Mouse (Mus musculus) MEL (cell line): ENCODE measurements around the gene Abcc4. TPM values are rescaled to one million over a fixed set of nuclear protein-coding genes. Genes with fewer than 3 reads are reported as not detected.

ENCODE experiments used
- DNase-seq: peaks from one replicate; pipeline ENCODE4 v3.0.0; 2011; ENCODE audit warnings: low read depth, low spot score
- H3K27ac ChIP-seq: 2 replicates; pipeline ENCODE4 v1.5.1; 2012; ENCODE audit warnings: low read depth, mild to moderate bottlenecking, control low read depth, low read length, moderate library complexity; ENCODE audit not compliant: control insufficient read depth
- H3K27me3 ChIP-seq, 2 experiments: fragments of 150-350 bp in 1 of 2; sonication (generic) in 1 of 2; 2 replicates each; pipeline ENCODE4 v1.6.1; 2012; ENCODE audit warnings: low read length in 2 of 2, mild to moderate bottlenecking in 2 of 2, improper control_type of control experiment in 1 of 2, moderate library complexity in 1 of 2; ENCODE audit not compliant: insufficient read depth in 2 of 2, control insufficient read depth in 1 of 2
- H3K36me3 ChIP-seq, 2 experiments: 2 replicates each; pipeline ENCODE4 v1.6.1; 2012 to 2014; ENCODE audit warnings: low read length in 2 of 2, improper control_type of control experiment in 1 of 2, inconsistent platforms in 1 of 2, mild to moderate bottlenecking in 1 of 2; ENCODE audit not compliant: insufficient read depth in 2 of 2, control insufficient read depth in 1 of 2
- H3K4me1 ChIP-seq, 2 experiments: fragments of 150-350 bp in 1 of 2; sonication (generic) in 1 of 2; 2 replicates each; pipeline ENCODE4 v1.6.1; 2012; ENCODE audit warnings: low read length in 2 of 2, improper control_type of control experiment in 1 of 2, mild to moderate bottlenecking in 1 of 2; ENCODE audit not compliant: insufficient read depth in 2 of 2, control insufficient read depth in 1 of 2
- H3K4me3 ChIP-seq, 2 experiments: fragments of 150-350 bp in 1 of 2; sonication (generic) in 1 of 2; 2 replicates each; pipeline ENCODE4 v1.5.1; 2012; ENCODE audit warnings: low read depth in 2 of 2, low read length in 2 of 2, mild to moderate bottlenecking in 2 of 2, moderate library complexity in 2 of 2, control low read depth in 1 of 2, improper control_type of control experiment in 1 of 2; ENCODE audit not compliant: control insufficient read depth in 1 of 2, insufficient read depth in 1 of 2
- H3K79me2 ChIP-seq: 2 replicates; pipeline ENCODE4 v1.6.1; 2012; ENCODE audit warnings: mild to moderate bottlenecking, low read length, moderate library complexity; ENCODE audit not compliant: control insufficient read depth, poor library complexity, insufficient read depth
- H3K9ac ChIP-seq: 2 replicates; pipeline ENCODE4 v1.6.1; 2012; ENCODE audit warnings: low read depth, mild to moderate bottlenecking, control low read depth, low read length, moderate library complexity; ENCODE audit not compliant: control insufficient read depth, poor library complexity, severe bottlenecking
- H3K9me3 ChIP-seq: fragments of 150-350 bp; sonication (generic); replicated peaks from 2 replicates; pipeline ENCODE4 v1.6.1; 2012; ENCODE audit warnings: mild to moderate bottlenecking, low read length, improper control_type of control experiment, moderate library complexity; ENCODE audit not compliant: insufficient read depth
- BHLHE40 ChIP-seq: IDR thresholded peaks from 2 replicates; pipeline ENCODE4 v1.6.1; 2012; ENCODE audit warnings: low read depth, mild to moderate bottlenecking, inconsistent platforms, low read length, improper control_type of control experiment, borderline replicate concordance
- CHD1 ChIP-seq: IDR thresholded peaks from 2 replicates; pipeline ENCODE4 v1.6.1; 2012; ENCODE audit warnings: low read depth, mild to moderate bottlenecking, inconsistent platforms, low read length, improper control_type of control experiment
- CHD2 ChIP-seq: IDR thresholded peaks from 2 replicates; pipeline ENCODE4 v1.6.1; 2011; ENCODE audit warnings: low read length, improper control_type of control experiment
- EP300 ChIP-seq, 2 experiments: IDR thresholded peaks; 2 replicates each; pipeline ENCODE4 v1.6.1; 2011; ENCODE audit warnings: improper control_type of control experiment in 2 of 2, low read length in 2 of 2, low read depth in 1 of 2, mild to moderate bottlenecking in 1 of 2
- ETS1 ChIP-seq: IDR thresholded peaks from 2 replicates; pipeline ENCODE4 v1.6.1; 2012; ENCODE audit warnings: low read depth, mild to moderate bottlenecking, inconsistent platforms, low read length, improper control_type of control experiment, moderate library complexity
- GABPA ChIP-seq: IDR thresholded peaks from 2 replicates; pipeline ENCODE4 v1.6.1; 2012; ENCODE audit warnings: low read depth, mild to moderate bottlenecking, inconsistent platforms, low read length, improper control_type of control experiment, moderate library complexity
- GATA1 ChIP-seq: IDR thresholded peaks from 2 replicates; pipeline ENCODE4 v1.6.1; 2011; ENCODE audit warnings: low read depth, low read length, improper control_type of control experiment
- HCFC1 ChIP-seq: IDR thresholded peaks from 2 replicates; pipeline ENCODE4 v1.6.1; 2012; ENCODE audit warnings: low read depth, mild to moderate bottlenecking, inconsistent platforms, low read length, improper control_type of control experiment, moderate library complexity
- JUND ChIP-seq: IDR thresholded peaks from 2 replicates; pipeline ENCODE4 v1.6.1; 2011; ENCODE audit warnings: low read depth, mild to moderate bottlenecking, improper control_type of control experiment, low read length
- MAX ChIP-seq: IDR thresholded peaks from 2 replicates; pipeline ENCODE4 v1.6.1; 2011; ENCODE audit warnings: low read length, improper control_type of control experiment
- MAZ ChIP-seq: IDR thresholded peaks from 2 replicates; pipeline ENCODE4 v1.6.1; 2012; ENCODE audit warnings: low read depth, mild to moderate bottlenecking, inconsistent platforms, low read length, improper control_type of control experiment
- MEF2A ChIP-seq: IDR thresholded peaks from 2 replicates; pipeline ENCODE4 v1.6.1; 2014; ENCODE audit warnings: low read depth, mild to moderate bottlenecking, inconsistent platforms, low read length, improper control_type of control experiment; ENCODE audit not compliant: poor library complexity, insufficient replicate concordance, severe bottlenecking; ENCODE audit errors: extremely low read depth
- MXI1 ChIP-seq: IDR thresholded peaks from 2 replicates; pipeline ENCODE4 v1.6.1; 2011; ENCODE audit warnings: mild to moderate bottlenecking, low read depth, low read length, improper control_type of control experiment
- MYB ChIP-seq: IDR thresholded peaks from 2 replicates; pipeline ENCODE4 v1.6.1; 2011; ENCODE audit warnings: mild to moderate bottlenecking, low read depth, low read length, improper control_type of control experiment
- MYC ChIP-seq: IDR thresholded peaks from 2 replicates; pipeline ENCODE4 v1.6.1; 2011; ENCODE audit warnings: low read depth, mild to moderate bottlenecking, low read length, improper control_type of control experiment, moderate library complexity
- NELFE ChIP-seq: IDR thresholded peaks from 2 replicates; pipeline ENCODE4 v1.6.1; 2011; ENCODE audit warnings: low read depth, low read length, improper control_type of control experiment
- NRF1 ChIP-seq: IDR thresholded peaks from 2 replicates; pipeline ENCODE4 v1.6.1; 2014; ENCODE audit warnings: low read depth, mild to moderate bottlenecking, inconsistent platforms, low read length, improper control_type of control experiment, moderate library complexity; ENCODE audit not compliant: poor library complexity, insufficient read depth, severe bottlenecking
- POLR2A ChIP-seq, 2 experiments: IDR thresholded peaks; 2 replicates each; pipeline ENCODE4 v1.6.1; 2011 to 2012; ENCODE audit warnings: low read length in 2 of 2, mild to moderate bottlenecking in 2 of 2, control low read depth in 1 of 2, improper control_type of control experiment in 1 of 2, low read depth in 1 of 2, moderate library complexity in 1 of 2; ENCODE audit not compliant: control insufficient read depth in 1 of 2, insufficient read depth in 1 of 2, poor library complexity in 1 of 2
- POLR2AphosphoS2 ChIP-seq: IDR thresholded peaks from 2 replicates; pipeline ENCODE4 v1.6.1; 2011; ENCODE audit warnings: low read length, improper control_type of control experiment
- RAD21 ChIP-seq: IDR thresholded peaks from 2 replicates; pipeline ENCODE4 v1.6.1; 2011; ENCODE audit warnings: mild to moderate bottlenecking, low read depth, low read length, improper control_type of control experiment
- SIN3A ChIP-seq: IDR thresholded peaks from 2 replicates; pipeline ENCODE4 v1.6.1; 2012; ENCODE audit warnings: low read length, improper control_type of control experiment, inconsistent platforms
- SMC3 ChIP-seq: IDR thresholded peaks from 2 replicates; pipeline ENCODE4 v1.6.1; 2011; ENCODE audit warnings: low read depth, low read length, improper control_type of control experiment
- TAL1 ChIP-seq: IDR thresholded peaks from 2 replicates; pipeline ENCODE4 v1.6.1; 2012; ENCODE audit warnings: mild to moderate bottlenecking, inconsistent platforms, low read length, moderate library complexity, mixed read lengths
- TBP ChIP-seq: IDR thresholded peaks from 2 replicates; pipeline ENCODE4 v1.8.0; 2011; ENCODE audit warnings: low read depth, low read length, improper control_type of control experiment
- UBTF ChIP-seq: IDR thresholded peaks from 2 replicates; pipeline ENCODE4 v1.6.1; 2012; ENCODE audit warnings: low read depth, mild to moderate bottlenecking, inconsistent platforms, low read length, improper control_type of control experiment, moderate library complexity, borderline replicate concordance; ENCODE audit not compliant: insufficient read depth
- USF1 ChIP-seq: IDR thresholded peaks from 2 replicates; pipeline ENCODE4 v1.6.1; 2014; ENCODE audit warnings: low read depth, mild to moderate bottlenecking, inconsistent platforms, low read length, improper control_type of control experiment, moderate library complexity
- ZKSCAN1 ChIP-seq: IDR thresholded peaks from 2 replicates; pipeline ENCODE4 v1.6.1; 2012; ENCODE audit warnings: low read depth, mild to moderate bottlenecking, inconsistent platforms, low read length, improper control_type of control experiment, moderate library complexity
- ZMIZ1 ChIP-seq: IDR thresholded peaks from 2 replicates; pipeline ENCODE4 v1.6.1; 2012; ENCODE audit warnings: low read depth, mild to moderate bottlenecking, inconsistent platforms, low read length, improper control_type of control experiment, moderate library complexity
- polyA plus RNA-seq, 2 experiments: library from polyadenylated mRNA; stranded (reverse) in 1 of 2; unstranded in 1 of 2; fragments of >175 nt in 1 of 2; fragments of >200 nt in 1 of 2; gene quantifications; 2 replicates each; pipeline versions ENCODE4 v1.2.1 to v1.2.4; 2012; ENCODE audit warnings: low replicate concordance in 2 of 2, low read depth in 1 of 2; ENCODE audit not compliant: insufficient read length in 2 of 2, insufficient read depth in 1 of 2, missing spikeins in 1 of 2
- total RNA-seq: library from RNA; depleted of rRNA; stranded (reverse); fragments of 300-350 nt; gene quantifications from 2 replicates; pipeline ENCODE4 v1.2.3, GENCODE M21; 2012

Gene Abcc4
- total and polyA plus RNA-seq, 3 experiments = 7.1 to 8.4 TPM; not detected in 1

- H3K27me3 ChIP-seq = no peaks in the 10 kb centered on the region
- no peak overlapping the region for H3K4me3 ChIP-seq
- no peak overlapping the region for H3K9ac ChIP-seq
- no peaks in the 10 kb centered on the region for H3K79me2 ChIP-seq
- no peak for DNase-seq
- no peaks in the 10 kb centered on the region for H3K4me1 ChIP-seq
- TF ChIP-seq TBP (no peak), NRF1 (no peak), MYB (no peak), GATA1 (no peak), POLR2AphosphoS2 (no peak), SMC3 (no peak), ZMIZ1 (no peak), ZKSCAN1 (no peak), EP300 (IDR thresholded peaks at IDR 0.05; ENCODE audit: low read depth in 1 of 2, low read length in 2 of 2) (no peak), MAZ (no peak), UBTF (no peak), SIN3A (no peak), CHD2 (no peak), USF1 (no peak), JUND (no peak), BHLHE40 (no peak), MXI1 (no peak)
- TF ChIP-seq, all 39 proteins: peak for 0
- no peak overlapping the region for H3K27ac ChIP-seq
- H3K36me3 ChIP-seq = no peaks in the 10 kb centered on the region
- no peaks in the 10 kb centered on the region for H3K9me3 ChIP-seq
These were observed 240.7 kb downstream of the Abcc4 start for GRCm38 (mm10) chr14:118465331-118465730.

- Histone ChIP-seq H3K9me3 (no peaks in the 10 kb centered on the region), H3K4me3 (no peak overlapping the region), H3K79me2 (no peaks in the 10 kb centered on the region), H3K27ac (no peak overlapping the region), H3K27me3 (no peaks in the 10 kb centered on the region), H3K4me1 (no peaks in the 10 kb centered on the region), H3K36me3 (no peaks in the 10 kb centered on the region), H3K9ac (no peak overlapping the region)
- TF ChIP-seq JUND (no peak), EP300 (IDR thresholded peaks at IDR 0.05; ENCODE audit: low read depth in 1 of 2, low read length in 2 of 2) (no peak), SMC3 (no peak), CHD2 (no peak), MAZ (no peak), MEF2A (no peak), NELFE (no peak), MYC (no peak), TAL1 (no peak), MAX (no peak), CHD1 (no peak), GABPA (no peak), ETS1 (no peak), RAD21 (no peak), POLR2A (IDR thresholded peaks at IDR 0.05; ENCODE audit: control insufficient read depth in 1 of 2, insufficient read depth in 1 of 2, low read depth in 1 of 2, low read length in 2 of 2, poor library complexity in 1 of 2) (no peak), HCFC1 (no peak)
- no peak for DNase-seq
These were observed 241.6 kb downstream of the Abcc4 start for GRCm38 (mm10) chr14:118464401-118464800.
